Mouse (Mus musculus) hindbrain, embryonic 16.5 days (tissue): ENCODE measurements around the gene Nlrp14. TPM values are rescaled to one million over a fixed set of nuclear protein-coding genes. Genes with fewer than 3 reads are reported as not detected.
"Not testable (repeated sequence)": the region's sequence is repeated elsewhere in the genome, so short reads cannot be mapped to it uniquely, and the experiment has no call there.

Source experiments
- ATAC-seq: fragments of 200-750 bp; cut with Nextera tagmentation; 2 replicates; pipeline ENCODE4 v1.8.0; 2017; ENCODE audit warnings: moderate TSS enrichment, moderate library complexity
- H3K27ac ChIP-seq: fragments of 300-500 bp; sonication (generic); 2 replicates; pipeline ENCODE4 v1.5.1; 2014; ENCODE audit warnings: low read depth, mild to moderate bottlenecking, control low read depth, low read length, moderate library complexity
- H3K27me3 ChIP-seq: fragments of 300-500 bp; sonication (generic); replicated peaks from 2 replicates; pipeline ENCODE4 v1.6.1; 2014; ENCODE audit warnings: low read length; ENCODE audit not compliant: control insufficient read depth, insufficient read depth
- H3K36me3 ChIP-seq: fragments of 300-500 bp; sonication (generic); 2 replicates; pipeline ENCODE4 v1.6.1; 2014; ENCODE audit warnings: mild to moderate bottlenecking, low read length, moderate library complexity, mixed read lengths; ENCODE audit not compliant: control insufficient read depth, insufficient read depth
- H3K4me1 ChIP-seq: fragments of 300-500 bp; sonication (generic); 2 replicates; pipeline ENCODE4 v1.6.1; 2014; ENCODE audit warnings: low read depth, low read length; ENCODE audit not compliant: control insufficient read depth, insufficient read depth
- H3K4me2 ChIP-seq: fragments of 300-500 bp; sonication (generic); 2 replicates; pipeline ENCODE4 v1.6.1; 2014; ENCODE audit warnings: mild to moderate bottlenecking, low read length, control low read depth, moderate library complexity
- H3K4me3 ChIP-seq: fragments of 300-500 bp; sonication (generic); 2 replicates; pipeline ENCODE4 v1.5.1; 2014; ENCODE audit warnings: mild to moderate bottlenecking, low read length, control low read depth, moderate library complexity
- H3K9ac ChIP-seq: fragments of 300-500 bp; sonication (generic); 2 replicates; pipeline ENCODE4 v1.6.1; 2014; ENCODE audit warnings: low read depth, mild to moderate bottlenecking, control low read depth, low read length, moderate library complexity
- H3K9me3 ChIP-seq: fragments of 300-500 bp; sonication (generic); 2 replicates; pipeline ENCODE4 v1.6.1; 2014; ENCODE audit warnings: mild to moderate bottlenecking, low read length, moderate library complexity; ENCODE audit not compliant: control insufficient read depth
- WGBS: fragments of 180-500 bp; shearing (Covaris S2); extraction: QIAGEN DNeasy Blood & Tissue Kit; methylation state at CpG from one replicate; pipeline ENCODE4 v1.1.7; 2014; 5-methylcytosine and 5-hydroxymethylcytosine counted together
- polyA plus RNA-seq: library from polyadenylated mRNA; unstranded; fragments of >200 nt; fragmentation: Nextera tagmentation; extraction: Ambion mirVana; gene quantifications from 2 replicates; pipeline ENCODE4 v1.2.1, GENCODE M21; 2015

The Nlrp14 gene
- polyA plus RNA-seq = not detected in 2 replicates

DNA sequence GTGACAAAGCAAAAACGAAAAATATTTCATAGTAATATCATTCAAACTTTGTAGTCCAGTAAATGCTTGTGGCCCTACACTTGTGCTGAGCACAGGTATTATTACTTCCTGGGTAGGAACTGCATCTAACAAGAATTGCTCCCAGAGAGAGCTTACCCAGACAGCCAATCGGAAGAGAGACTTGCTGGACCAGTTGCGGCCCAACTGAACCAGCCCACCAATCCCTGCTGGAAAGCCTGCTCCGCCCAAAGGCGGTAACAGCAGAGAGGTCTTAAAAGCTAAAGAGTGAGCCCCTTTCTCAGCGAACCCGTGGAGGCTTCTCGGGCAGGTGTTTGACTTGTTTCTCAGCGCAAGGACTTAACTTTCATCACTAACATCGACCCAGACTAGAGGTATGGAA lies at the start of gene Nlrp14:
Gene Nlrp14, plus strand, starts transcription at position 301 of the 400 bp plus-strand sequence.
- Histone ChIP-seq H3K36me3 (no peaks in the 10 kb centered on the region), H3K4me1 (no peaks in the 10 kb centered on the region), H3K9me3 (no peaks in the 10 kb centered on the region), H3K9ac (no peak within 1 kb of the TSS), H3K27ac (no peak within 1 kb of the TSS), H3K4me3 (no peak within 1 kb of the TSS), H3K4me2 (no peak within 1 kb of the TSS), H3K27me3 (no peaks in the 10 kb centered on the region)
- no peak for ATAC-seq
- 86% methylated on average over 10 of the region's 10 CpGs for WGBS

GRCm38 (mm10) chr7:107130983-107131382 lies 35.8 kb upstream of the Nlrp14 start, which contains the start of gene Olfr715:
Olfr715 (minus strand) TSS chr7:107131083.
- 100% methylated on average over 2 of the region's 3 CpGs for WGBS

GRCm38 (mm10) chr7:107138027-107138426 lies 28.8 kb upstream of the Nlrp14 start, which contains the start of gene Olfr716:
Olfr716 (plus strand) TSS chr7:107138327.
- H3K4me1 ChIP-seq, H3K27ac ChIP-seq, H3K9ac ChIP-seq, H3K36me3 ChIP-seq, H3K4me3 ChIP-seq, H3K4me2 ChIP-seq, H3K9me3 ChIP-seq, H3K27me3 ChIP-seq, ATAC-seq: not testable (repeated sequence)
- WGBS = 78% methylated on average over 2 of the region's 2 CpGs

More at GRCm38 (mm10) chr7:107130983-107131382, 35.8 kb upstream of the Nlrp14 start, which contains the start of gene Olfr715:
- H3K9ac ChIP-seq, H3K27me3 ChIP-seq, H3K36me3 ChIP-seq, ATAC-seq, H3K27ac ChIP-seq, H3K4me2 ChIP-seq, H3K4me1 ChIP-seq, H3K9me3 ChIP-seq, H3K4me3 ChIP-seq: not testable (repeated sequence)

DNA sequence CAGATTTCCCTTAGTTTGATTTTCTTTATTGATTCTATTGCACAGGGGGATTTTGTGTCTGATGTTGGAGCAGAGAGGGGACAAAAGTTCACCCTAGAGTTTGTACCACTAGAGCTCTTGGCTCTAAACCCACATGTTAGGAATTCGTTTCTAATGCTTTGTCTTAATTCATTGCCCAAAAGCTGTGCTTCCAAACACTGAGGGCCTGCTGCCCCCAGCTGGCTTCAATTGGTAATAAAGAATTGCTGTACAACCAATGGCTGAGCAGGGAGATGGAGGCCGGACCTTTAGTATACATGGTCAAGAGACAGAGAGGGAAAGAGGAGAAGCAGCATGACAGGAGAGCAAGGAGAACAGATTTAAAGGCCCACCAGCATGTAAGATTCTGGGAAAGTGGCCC lies 13.6 kb downstream of the Nlrp14 start:
- Histone ChIP-seq H3K9ac (no peak overlapping the region), H3K4me2 (no peak overlapping the region), H3K9me3 (no peaks in the 10 kb centered on the region), H3K4me1 (no peaks in the 10 kb centered on the region), H3K27me3 (no peaks in the 10 kb centered on the region), H3K4me3 (no peak overlapping the region), H3K27ac (no peak overlapping the region), H3K36me3 (no peaks in the 10 kb centered on the region)
- 46% methylated on average over 2 of the region's 2 CpGs for WGBS
- ATAC-seq = no peak

DNA sequence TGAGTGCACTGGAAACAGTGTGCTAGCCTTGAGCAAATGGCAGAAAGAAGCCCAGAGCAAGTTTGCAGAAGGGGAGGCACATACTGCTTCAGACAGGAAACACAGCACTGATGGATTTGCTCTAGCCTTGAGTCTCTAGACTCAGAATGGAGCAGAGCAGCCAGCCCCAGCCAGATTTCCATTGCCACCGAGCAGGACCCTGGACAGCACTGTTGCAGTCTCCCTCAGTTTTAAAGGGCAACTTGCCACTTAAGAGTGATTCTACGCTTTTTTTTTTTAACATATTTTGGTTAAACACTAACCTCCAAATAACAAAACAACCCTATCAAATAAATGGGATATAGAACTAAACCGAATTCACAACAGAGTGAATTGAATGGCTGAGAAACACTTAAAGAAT lies 35.0 kb downstream of the Nlrp14 start:
- 54% methylated on average over 3 of the region's 3 CpGs for WGBS
- H3K9me3 ChIP-seq = no peaks in the 10 kb centered on the region
- ATAC-seq = no peak

GRCm38 (mm10) chr7:107207843-107208242 lies 41.1 kb downstream of the Nlrp14 start:
- no peak for ATAC-seq
- WGBS = 64% methylated on average over 3 of the region's 3 CpGs
- Histone ChIP-seq H3K27ac (no peak overlapping the region), H3K9me3 (peaks cover 16% of the 10 kb centered on the region), H3K4me1 (no peaks in the 10 kb centered on the region), H3K9ac (no peak overlapping the region), H3K4me2 (no peak overlapping the region), H3K27me3 (peaks cover 30% of the 10 kb centered on the region), H3K36me3 (no peaks in the 10 kb centered on the region), H3K4me3 (no peak overlapping the region)

More for the DNA sequence above, 35.0 kb downstream of the Nlrp14 start:
- H3K27me3 ChIP-seq = no peaks in the 10 kb centered on the region
- no peaks in the 10 kb centered on the region for H3K4me1 ChIP-seq
- no peak overlapping the region for H3K9ac ChIP-seq
- no peak overlapping the region for H3K4me3 ChIP-seq
- H3K27ac ChIP-seq = no peak overlapping the region
- no peaks in the 10 kb centered on the region for H3K36me3 ChIP-seq
- no peak overlapping the region for H3K4me2 ChIP-seq

DNA sequence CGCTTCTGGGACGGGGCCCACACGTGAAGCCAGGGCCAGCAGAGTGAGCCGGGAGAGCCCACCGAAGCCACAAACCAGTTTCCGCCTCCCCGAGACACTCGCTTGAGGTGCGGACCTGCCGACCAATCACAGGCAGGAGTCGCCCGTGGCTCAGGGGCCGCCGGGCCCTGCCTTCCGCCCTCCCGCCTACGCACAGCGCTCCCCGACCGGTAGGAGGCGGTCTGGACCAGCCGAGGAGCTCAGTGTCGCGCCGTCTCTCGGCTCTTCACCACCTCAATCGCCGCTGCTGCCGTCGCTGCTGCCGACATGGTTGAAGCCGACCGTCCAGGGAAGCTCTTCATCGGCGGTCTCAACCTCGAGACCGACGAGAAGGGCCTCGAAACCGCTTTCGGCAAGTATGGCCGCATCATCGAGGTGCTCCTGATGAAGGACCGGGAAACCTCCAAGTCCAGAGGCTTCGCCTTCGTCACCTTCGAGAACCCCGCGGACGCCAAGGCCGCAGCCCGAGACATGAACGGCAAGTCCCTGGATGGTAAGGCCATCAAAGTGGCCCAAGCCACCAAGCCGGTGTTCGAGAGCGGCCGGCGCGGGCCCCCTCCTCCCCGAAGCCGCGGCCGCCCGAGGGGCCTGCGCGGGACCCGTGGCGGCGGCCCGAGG lies 42.5 kb downstream of the Nlrp14 start, which contains the start of gene Rbmxl2:
Gene Rbmxl2, plus strand, starts transcription at position 242 of the 657 bp plus-strand sequence.
- no peaks in the 10 kb centered on the region for H3K36me3 ChIP-seq
- WGBS = 40% methylated on average over 68 of the region's 70 CpGs
- peak within 1 kb of the TSS; percentile 28 for H3K4me3 ChIP-seq
- H3K27ac ChIP-seq = no peak within 1 kb of the TSS
- no peak within 1 kb of the TSS for H3K9ac ChIP-seq
- peaks cover 16% of the 10 kb centered on the region for H3K9me3 ChIP-seq
- H3K4me1 ChIP-seq = no peaks in the 10 kb centered on the region
- peaks cover 30% of the 10 kb centered on the region for H3K27me3 ChIP-seq
- peak within 1 kb of the TSS; percentile 31 for H3K4me2 ChIP-seq
- no peak for ATAC-seq

- H3K4me3 ChIP-seq = peak overlapping the region; percentile 28
- no peak overlapping the region for H3K27ac ChIP-seq
- no peak overlapping the region for H3K9ac ChIP-seq
- H3K36me3 ChIP-seq = no peaks in the 10 kb centered on the region
- peaks cover 30% of the 10 kb centered on the region for H3K27me3 ChIP-seq
- H3K4me2 ChIP-seq = peak overlapping the region; percentile 31
- peak; percentile 37; the same call in 1 of the 2 replicates for ATAC-seq
- H3K9me3 ChIP-seq = peaks cover 16% of the 10 kb centered on the region
- no peaks in the 10 kb centered on the region for H3K4me1 ChIP-seq
- 22% methylated on average over 77 of the region's 77 CpGs for WGBS
Measured at GRCm38 (mm10) chr7:107210126-107210576, 43.4 kb downstream of the Nlrp14 start.

GRCm38 (mm10) chr7:107215723-107216122 lies 48.9 kb downstream of the Nlrp14 start:
- ATAC-seq = peak; percentile 89
- Histone ChIP-seq H3K27ac (no peak overlapping the region), H3K9me3 (no peaks in the 10 kb centered on the region), H3K4me1 (no peaks in the 10 kb centered on the region), H3K9ac (no peak overlapping the region), H3K27me3 (peaks cover 9% of the 10 kb centered on the region; the same call in 1 of the 2 replicates), H3K4me2 (no peak overlapping the region), H3K36me3 (no peaks in the 10 kb centered on the region), H3K4me3 (no peak overlapping the region)
